Mouse (Mus musculus) C2C12 (cell line): ENCODE data around the gene Cdh1. TPM values are rescaled to one million over a fixed set of nuclear protein-coding genes. Genes with fewer than 3 reads are reported as not detected.

Experiments
- H3K27me3 ChIP-seq: one replicate; pipeline ENCODE4 v1.6.1; 2011; ENCODE audit not compliant: control insufficient read depth, insufficient read depth, insufficient read length
- H3K36me3 ChIP-seq: one replicate; pipeline ENCODE4 v1.6.1; 2011; ENCODE audit not compliant: control insufficient read depth, insufficient read depth
- H3K4me3 ChIP-seq: one replicate; pipeline ENCODE4 v1.5.1; 2011; ENCODE audit warnings: mild to moderate bottlenecking, control low read depth; ENCODE audit not compliant: poor library complexity, insufficient read depth, severe bottlenecking
- H3K79me2 ChIP-seq: one replicate; pipeline ENCODE4 v1.6.1; 2011; ENCODE audit not compliant: control insufficient read depth, insufficient read depth
- H3K79me3 ChIP-seq: one replicate; pipeline ENCODE4 v1.6.1; 2011; ENCODE audit warnings: low read depth, control low read depth
- H3ac ChIP-seq: one replicate; pipeline ENCODE3; 2011; ENCODE audit warnings: low read depth; ENCODE audit not compliant: control insufficient read depth, insufficient read length
- CEBPB ChIP-seq: IDR thresholded peaks from one replicate; pipeline ENCODE4 v1.6.1; 2011; ENCODE audit warnings: low read depth, mild to moderate bottlenecking, control low read depth, moderate library complexity
- CTCF ChIP-seq: IDR thresholded peaks from one replicate; pipeline ENCODE4 v1.5.1; 2011; ENCODE audit not compliant: control insufficient read depth, insufficient read depth, insufficient read length
- FOSL1 ChIP-seq: IDR thresholded peaks from one replicate; pipeline ENCODE4 v1.8.0; 2011; ENCODE audit warnings: mild to moderate bottlenecking, low read length; ENCODE audit not compliant: poor library complexity, insufficient read depth, severe bottlenecking
- MAX ChIP-seq: IDR thresholded peaks from one replicate; pipeline ENCODE4 v1.6.1; 2011; ENCODE audit warnings: mild to moderate bottlenecking, control low read depth
- MYOD1 ChIP-seq: IDR thresholded peaks from one replicate; pipeline ENCODE4 v1.6.1; 2011; ENCODE audit warnings: low read depth; ENCODE audit not compliant: control insufficient read depth, insufficient read length
- MYOG ChIP-seq: IDR thresholded peaks from one replicate; pipeline ENCODE4 v1.6.1; 2011; ENCODE audit not compliant: control insufficient read depth, insufficient read length; ENCODE audit errors: extremely low read depth
- USF1 ChIP-seq: IDR thresholded peaks from one replicate; pipeline ENCODE4 v1.6.1; 2011; ENCODE audit warnings: low read depth, mild to moderate bottlenecking, control low read depth, moderate library complexity
- polyA plus RNA-seq: library from polyadenylated mRNA; unstranded; fragments of >200 nt; fragmentation: generic; extraction: Trizol; gene quantifications from one replicate; pipeline ENCODE4 v1.2.1, GENCODE M21; 2012; ENCODE audit warnings: missing spikeins

Cdh1 gene
- polyA plus RNA-seq, 1 experiment, result 0.01 TPM

GRCm38 (mm10) chr8:106697748-106698248 lies 94.6 kb downstream of the Cdh1 start:
- peaks cover 34% of the 10 kb centered on the region for H3K36me3 ChIP-seq
- no peaks in the 10 kb centered on the region for H3K79me2 ChIP-seq
- no peak overlapping the region for H3K4me3 ChIP-seq
- TF ChIP-seq MYOG, result no peak
- no peak for TF ChIP-seq MYOD1
- no peak for TF ChIP-seq MAX
- no peak for TF ChIP-seq FOSL1
- TF ChIP-seq CEBPB, result no peak
- no peak for TF ChIP-seq USF1
- no peak for TF ChIP-seq CTCF
- no peaks in the 10 kb centered on the region for H3K27me3 ChIP-seq
- no peak overlapping the region for H3ac ChIP-seq
- no peaks in the 10 kb centered on the region for H3K79me3 ChIP-seq

GRCm38 (mm10) chr8:106699588-106699987 lies 96.4 kb downstream of the Cdh1 start:
- no peak overlapping the region for H3K4me3 ChIP-seq
- H3K79me3 ChIP-seq, result no peaks in the 10 kb centered on the region
- H3ac ChIP-seq, result no peak overlapping the region
- peaks cover 38% of the 10 kb centered on the region for H3K36me3 ChIP-seq
- no peaks in the 10 kb centered on the region for H3K27me3 ChIP-seq
- TF ChIP-seq FOSL1, result no peak
- TF ChIP-seq USF1, result no peak
- TF ChIP-seq MAX, result no peak
- no peak for TF ChIP-seq MYOD1
- no peak for TF ChIP-seq CTCF
- no peak for TF ChIP-seq CEBPB
- no peak for TF ChIP-seq MYOG
- H3K79me2 ChIP-seq, result no peaks in the 10 kb centered on the region

GRCm38 (mm10) chr8:106700131-106700530 lies 97.0 kb downstream of the Cdh1 start:
- Histone ChIP-seq H3K79me2 (no peaks in the 10 kb centered on the region), H3K4me3 (no peak overlapping the region), H3K27me3 (no peaks in the 10 kb centered on the region), H3K79me3 (no peaks in the 10 kb centered on the region), H3ac (no peak overlapping the region), H3K36me3 (peaks cover 38% of the 10 kb centered on the region)
- TF ChIP-seq CEBPB (no peak), USF1 (no peak), FOSL1 (no peak), MAX (no peak), CTCF (no peak), MYOG (no peak)

- H3K4me3 ChIP-seq, result no peak overlapping the region
- H3K79me2 ChIP-seq, result no peaks in the 10 kb centered on the region
- TF ChIP-seq FOSL1, result no peak
- TF ChIP-seq MAX, result no peak
- TF ChIP-seq CEBPB, result peak; percentile 87
- TF ChIP-seq USF1, result no peak
- no peaks in the 10 kb centered on the region for H3K79me3 ChIP-seq
- peaks cover 38% of the 10 kb centered on the region for H3K36me3 ChIP-seq
- H3K27me3 ChIP-seq, result no peaks in the 10 kb centered on the region
- H3ac ChIP-seq, result no peak overlapping the region
These were observed 98.2 kb downstream of the Cdh1 start for GRCm38 (mm10) chr8:106701360-106701759.

- TF ChIP-seq USF1 (no peak), MAX (no peak), MYOD1 (no peak), CEBPB (no peak), MYOG (no peak), FOSL1 (no peak), CTCF (no peak)
- H3K36me3 ChIP-seq, result peaks cover 32% of the 10 kb centered on the region
These were observed 101.2 kb downstream of the Cdh1 start for GRCm38 (mm10) chr8:106704199-106704900.

GRCm38 (mm10) chr8:106704901-106705321 lies 101.8 kb downstream of the Cdh1 start:
- H3K4me3 ChIP-seq, result no peak overlapping the region
- H3K79me3 ChIP-seq, result no peaks in the 10 kb centered on the region
- peaks cover 26% of the 10 kb centered on the region for H3K36me3 ChIP-seq
- no peaks in the 10 kb centered on the region for H3K79me2 ChIP-seq
- no peak overlapping the region for H3ac ChIP-seq
- no peak for TF ChIP-seq FOSL1
- TF ChIP-seq MYOG, result no peak
- TF ChIP-seq MYOD1, result no peak
- H3K27me3 ChIP-seq, result no peaks in the 10 kb centered on the region

More at GRCm38 (mm10) chr8:106704199-106704900, 101.2 kb downstream of the Cdh1 start:
- Histone ChIP-seq H3K4me3 (no peak overlapping the region), H3K79me2 (no peaks in the 10 kb centered on the region), H3K79me3 (no peaks in the 10 kb centered on the region), H3ac (no peak overlapping the region), H3K27me3 (no peaks in the 10 kb centered on the region)
